Mouse (Mus musculus) stomach, postnatal 0 days (tissue): ENCODE data around the gene Npas2.

Source experiments
- CTCF ChIP-seq: IDR thresholded peaks from 2 replicates; pipeline ENCODE4 v1.5.1; 2016; ENCODE audit warnings: antibody characterized with exemption, low read depth, mild to moderate bottlenecking, moderate library complexity
- EP300 ChIP-seq: optimal IDR thresholded peaks from 2 replicates; pipeline ENCODE3; 2016; ENCODE audit warnings: antibody characterized with exemption

DNA sequence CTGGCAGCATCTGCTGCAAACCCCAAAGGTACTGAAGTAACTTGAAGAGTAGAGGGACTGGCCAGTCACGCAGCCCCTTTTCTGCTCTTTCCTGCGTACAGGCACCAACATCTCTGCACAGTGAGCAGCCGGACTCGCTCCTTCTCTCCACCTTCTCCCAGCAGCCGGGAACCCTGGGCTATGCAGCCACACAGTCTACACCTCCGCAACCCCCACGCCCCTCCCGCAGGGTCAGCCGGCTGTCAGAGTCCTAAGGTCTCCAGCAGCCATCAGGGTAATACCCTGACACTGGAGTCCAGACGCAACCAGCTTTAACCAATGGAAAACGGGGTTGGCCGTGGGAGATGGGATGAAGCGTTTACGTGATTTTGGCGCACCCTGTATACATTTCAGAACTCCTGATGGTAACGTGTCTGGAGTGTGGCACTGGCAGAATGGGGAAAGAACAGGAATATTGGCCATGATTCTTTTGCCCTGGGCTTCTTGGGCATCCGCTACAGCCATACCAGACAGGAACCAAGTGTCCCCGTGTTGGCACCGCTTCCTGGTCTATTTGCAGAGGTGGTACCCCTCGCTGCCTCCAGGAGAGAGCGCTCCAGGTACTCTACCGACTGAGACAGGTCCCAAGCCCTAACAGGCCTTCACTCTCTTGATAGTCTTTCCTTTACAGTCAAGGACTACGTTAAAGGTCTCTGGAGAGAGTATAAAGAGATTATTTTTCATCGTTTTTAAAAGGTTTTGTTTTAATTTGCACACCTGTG, 168.4 kb downstream of the Npas2 start:
- TF ChIP-seq CTCF, result peak; percentile 53
- no peak for TF ChIP-seq EP300
